Comparison of ENCODE assay signal across 8 mouse cellular contexts in genomic region chr1:135548750-135549149, GRCm38 (mm10). TPM values are rescaled to one million over a fixed set of nuclear protein-coding genes. Genes with fewer than 3 reads are reported as not detected.
DNase-seq lines count a peak whose midpoint lies in the region; ATAC-seq and TF ChIP-seq lines count a peak whose summit lies in the region.

No protein-coding gene starts in this region.

- peaks cover 44% of the 10 kb centered on the region for H3K4me1 ChIP-seq in hindbrain, embryonic 14.5 days (replicated peaks; ENCODE audit: control insufficient read depth, insufficient read depth, low read length)
- peaks cover 60% of the 10 kb centered on the region for H3K4me1 ChIP-seq in limb, embryonic 10.5 days
- no peaks in the 10 kb centered on the region for H3K4me1 ChIP-seq in liver, embryonic 12.5 days

- 43% methylated on average over 9 of the region's 9 CpGs for WGBS in hindbrain, embryonic 14.5 days
- WGBS in limb, embryonic 10.5 days, result 84% methylated on average over 9 of the region's 9 CpGs
- WGBS in liver, embryonic 12.5 days (ENCODE audit: insufficient replicate concordance), result 77% methylated on average over 9 of the region's 9 CpGs

- POLR2A ChIA-PET in Patski (lab: Charles Lee), result interaction anchor here (0.9 to 1.5 kb wide), 3 partner anchors 9 to 150 kb away, joined by 3 to 5 read pairs (median 5); no protein-coding TSS in a partner anchor

- CTCF ChIA-PET in Patski (lab: Charles Lee), result interaction anchor here (1.0 to 8.4 kb wide), 4 partner anchors 88 to 211 kb away, joined by 3 to 90 read pairs (median 4); no protein-coding TSS in a partner anchor

- no peaks in the 10 kb centered on the region for H3K9me3 ChIP-seq in hindbrain, embryonic 14.5 days (ENCODE audit: control insufficient read depth, low read length)
- no peaks in the 10 kb centered on the region for H3K9me3 ChIP-seq in limb, embryonic 10.5 days (replicated peaks)
- no peaks in the 10 kb centered on the region for H3K9me3 ChIP-seq in liver, embryonic 12.5 days (replicated peaks)

- H3K27me3 ChIP-seq in Patski, result no peaks in the 10 kb centered on the region
- no peaks in the 10 kb centered on the region for H3K27me3 ChIP-seq in hindbrain, embryonic 14.5 days (ENCODE audit: control insufficient read depth, insufficient read depth, low read length)
- H3K27me3 ChIP-seq in limb, embryonic 10.5 days (ENCODE audit: low read depth, poor library complexity, severe bottlenecking), result no peaks in the 10 kb centered on the region
- no peaks in the 10 kb centered on the region for H3K27me3 ChIP-seq in liver, embryonic 12.5 days (replicated peaks)

- 0 out of 2 replicates have a peak overlapping the region, but pooled peaks have one; percentile 34 for H3K9ac ChIP-seq in hindbrain, embryonic 14.5 days
- H3K9ac ChIP-seq in liver, embryonic 12.5 days, result no peak overlapping the region

- H3K4me3 ChIP-seq in hindbrain, embryonic 14.5 days (replicated peaks; ENCODE audit: low read length), result no peak overlapping the region
- no peak overlapping the region for H3K4me3 ChIP-seq in limb, embryonic 10.5 days
- no peak overlapping the region for H3K4me3 ChIP-seq in liver, embryonic 12.5 days

- no peaks in the 10 kb centered on the region for H3K36me3 ChIP-seq in hindbrain, embryonic 14.5 days (replicated peaks; ENCODE audit: control insufficient read depth, insufficient read depth)
- H3K36me3 ChIP-seq in limb, embryonic 10.5 days, result peaks cover 7% of the 10 kb centered on the region; the same call in 1 of the 2 replicates
- H3K36me3 ChIP-seq in liver, embryonic 12.5 days, result no peaks in the 10 kb centered on the region

- DNase-seq in Patski (ENCODE audit: low read depth, low spot score), result no peak
- DNase-seq in brain, adult 2 months (ENCODE audit: low read depth, low spot score), result peak; percentile 66
- peak; percentile 49 to 80 for DNase-seq in gastrocnemius, adult 8-10 months (ENCODE audit: low spot score in 2 of 2)
- no peak for DNase-seq in hindbrain, embryonic 14.5 days (ENCODE audit: low spot score)
- no peak for DNase-seq in limb, embryonic 10.5 days (ENCODE audit: low spot score)
- DNase-seq in skeletal muscle tissue, adult 2 months (ENCODE audit: low read depth, low spot score), result peak; percentile 73

- no peak for TF ChIP-seq CTCF in Patski (IDR thresholded peaks at IDR 0.05)

- in situ Hi-C loops in Patski (cut with MboI; ENCODE audit: low pct_unique_long_range_greater_than_20kb), result loop anchor here (5.0 kb wide), 2 partner anchors 79 to 124 kb away; no protein-coding TSS in a partner anchor

- peak overlapping the region; percentile 70 for H3K27ac ChIP-seq in hindbrain, embryonic 14.5 days
- H3K27ac ChIP-seq in limb, embryonic 10.5 days, result peak overlapping the region; percentile 32
- H3K27ac ChIP-seq in liver, embryonic 12.5 days, result no peak overlapping the region

- peak; percentile 45 for ATAC-seq in Patski
- peak; percentile 29; the same call in 1 of the 2 replicates for ATAC-seq in hindbrain, embryonic 14.5 days (ENCODE audit: low FRiP score)
- ATAC-seq in erythroid progenitor cell, adult 5-6 weeks (replicated peaks; ENCODE audit: low FRiP score, poor library complexity, severe bottlenecking), result no peak
- ATAC-seq in liver, embryonic 12.5 days, result no peak

- H3K4me2 ChIP-seq in hindbrain, embryonic 14.5 days (replicated peaks), result no peak overlapping the region
- H3K4me2 ChIP-seq in liver, embryonic 12.5 days, result no peak overlapping the region

RNA-seq across cellular contexts. Expression of gene Nav1, which starts 58.3 kb away (rescaled TPM):
- 22.1 TPM for polyA plus RNA-seq in Patski (2021)
- 1 to 10 TPM; 4.3 to 8.4 (median 6.8) TPM for total RNA-seq in gastrocnemius, adult 8-10 months (2022)
- 56.2 and 60.2 TPM in 2 replicates for polyA plus RNA-seq in hindbrain, embryonic 14.5 days (2014; fragmentation: Nextera tagmentation; extraction: Ambion mirVana)
- 16.1 and 18.3 TPM in 2 replicates for polyA plus RNA-seq in limb, embryonic 10.5 days (2016; fragmentation: Nextera tagmentation; extraction: Ambion mirVana)
- total RNA-seq in erythroid progenitor cell, adult 5-6 weeks (2015; ENCODE audit: low replicate concordance), result 4.3 and 11.7 TPM in 2 replicates
- 1.1 and 2.6 TPM in 2 replicates for total RNA-seq in erythroid progenitor cell, adult 5-6 weeks (2017; ENCODE audit: low replicate concordance)
- 3.2 TPM in 2 replicates for polyA plus RNA-seq in liver, embryonic 12.5 days (2016; fragmentation: Nextera tagmentation; extraction: Ambion mirVana)

Comparison
In these comparisons a context has a peak if more than half of its experiments do, and no peak if none do; other contexts are left out.
1. ATAC-seq: peak in Patski (single experiment) and hindbrain, embryonic 14.5 days (single experiment); none in erythroid progenitor cell, adult 5-6 weeks (single experiment) and liver, embryonic 12.5 days (single experiment).
2. DNase-seq: peak in brain, adult 2 months (single experiment), gastrocnemius, adult 8-10 months (2 of 2) and skeletal muscle tissue, adult 2 months (single experiment); none in Patski (single experiment), hindbrain, embryonic 14.5 days (single experiment) and limb, embryonic 10.5 days (single experiment).